Mouse (Mus musculus) cerebellum, adult 2 months (tissue): ENCODE measurements around the gene Cyp2d22. TPM values are rescaled to one million over a fixed set of nuclear protein-coding genes. Genes with fewer than 3 reads are reported as not detected.

ENCODE experiments used
- DNase-seq, 2 experiments: peaks; one replicate each; pipeline ENCODE4 v3.0.0; 2021
- H3K27ac ChIP-seq: fragments of 200-500 bp; 2 replicates; pipeline ENCODE4 v1.5.1; 2012; ENCODE audit warnings: low read length, control low read depth, inconsistent platforms; ENCODE audit not compliant: insufficient read depth
- H3K27me3 ChIP-seq: fragments of 200-500 bp; 2 replicates; pipeline ENCODE4 v1.6.1; 2012; ENCODE audit warnings: inconsistent platforms, mild to moderate bottlenecking, low read length, moderate library complexity; ENCODE audit not compliant: control insufficient read depth, insufficient read depth
- H3K4me1 ChIP-seq: fragments of 200-500 bp; 2 replicates; pipeline ENCODE4 v1.6.1; 2011; ENCODE audit warnings: low read length; ENCODE audit not compliant: control insufficient read depth, insufficient read depth
- H3K4me3 ChIP-seq: fragments of 200-500 bp; replicated peaks from 2 replicates; pipeline ENCODE3; 2011; ENCODE audit warnings: mild to moderate bottlenecking, low read depth, low read length, control low read depth; ENCODE audit not compliant: insufficient read depth
- CTCF ChIP-seq: fragments of 200-500 bp; IDR thresholded peaks from 2 replicates; pipeline ENCODE4 v1.5.1; 2011; ENCODE audit warnings: low read depth, mild to moderate bottlenecking, control low read depth, low read length, moderate library complexity, borderline replicate concordance; ENCODE audit not compliant: insufficient read depth
- POLR2A ChIP-seq: fragments of 200-500 bp; IDR thresholded peaks from 2 replicates; pipeline ENCODE4 v1.6.1; 2011; ENCODE audit warnings: low read length, control low read depth, borderline replicate concordance; ENCODE audit not compliant: insufficient read depth
- WGBS: fragments of 180-500 bp; shearing (Covaris S2); methylation state at CpG from one replicate; pipeline ENCODE4 v1.1.7; 2018; 5-methylcytosine and 5-hydroxymethylcytosine counted together
- polyA plus RNA-seq: library from polyadenylated mRNA; depleted of rRNA; stranded (reverse); fragments of >200 nt; gene quantifications from 2 replicates; pipeline ENCODE4 v1.2.3, GENCODE M21; 2012; rRNA removed

Cyp2d22 gene
- polyA plus RNA-seq: 64.2 and 65.4 TPM in 2 replicates

- peak within 1 kb of the TSS; percentile 71; the same call in 1 of the 2 replicates for H3K27ac ChIP-seq
- WGBS: 4% methylated on average over 21 of the region's 24 CpGs
- H3K4me3 ChIP-seq: peak within 1 kb of the TSS; percentile 77
Measured at GRCm38 (mm10) chr15:82379871-82380713, at the start of gene Cyp2d22. Gene Cyp2d22, minus strand, starts transcription at chr15:82380260.

GRCm38 (mm10) chr15:82423471-82423870 lies 43.4 kb upstream of the Cyp2d22 start:
- TF ChIP-seq CTCF (no peak), POLR2A (no peak)
- Histone ChIP-seq H3K4me1 (no peaks in the 10 kb centered on the region), H3K27me3 (no peaks in the 10 kb centered on the region), H3K4me3 (no peak overlapping the region), H3K27ac (no peak overlapping the region)
- DNase-seq: no peak
- 82% methylated on average over 3 of the region's 3 CpGs for WGBS

More at GRCm38 (mm10) chr15:82379871-82380713, at the start of gene Cyp2d22:
- TF ChIP-seq POLR2A: no peak
- no peak for TF ChIP-seq CTCF
- DNase-seq: peak; percentile 70 to 71
- H3K27me3 ChIP-seq: no peaks in the 10 kb centered on the region
- H3K4me1 ChIP-seq: no peaks in the 10 kb centered on the region

- TF ChIP-seq CTCF: no peak
- TF ChIP-seq POLR2A: no peak
- no peaks in the 10 kb centered on the region for H3K27me3 ChIP-seq
- no peak overlapping the region for H3K27ac ChIP-seq
- 73% methylated on average over 4 of the region's 4 CpGs for WGBS
- no peak for DNase-seq
- H3K4me1 ChIP-seq: no peaks in the 10 kb centered on the region
- H3K4me3 ChIP-seq: no peak overlapping the region
Measured at GRCm38 (mm10) chr15:82422935-82423334, 42.9 kb upstream of the Cyp2d22 start.

- TF ChIP-seq POLR2A: no peak
- no peak for TF ChIP-seq CTCF
- Histone ChIP-seq H3K4me3 (no peak overlapping the region), H3K27ac (no peak overlapping the region), H3K4me1 (no peaks in the 10 kb centered on the region), H3K27me3 (no peaks in the 10 kb centered on the region)
- DNase-seq: no peak
- 79% methylated on average over 1 of the region's 1 CpGs for WGBS
Measured at GRCm38 (mm10) chr15:82418616-82419015, 38.6 kb upstream of the Cyp2d22 start.

- Histone ChIP-seq H3K27me3 (no peaks in the 10 kb centered on the region), H3K4me3 (peak overlapping the region; percentile 9), H3K27ac (no peak overlapping the region), H3K4me1 (no peaks in the 10 kb centered on the region)
- WGBS: 13% methylated on average over 16 of the region's 16 CpGs
- DNase-seq: peak; percentile 89
- TF ChIP-seq POLR2A (no peak), CTCF (peak; percentile 93)
Measured at GRCm38 (mm10) chr15:82416797-82417789, 37.0 kb upstream of the Cyp2d22 start.

- Histone ChIP-seq H3K27me3 (no peaks in the 10 kb centered on the region), H3K27ac (no peak overlapping the region), H3K4me3 (no peak overlapping the region), H3K4me1 (no peaks in the 10 kb centered on the region)
- DNase-seq: no peak
- TF ChIP-seq POLR2A: no peak
- no peak for TF ChIP-seq CTCF
- 66% methylated on average over 4 of the region's 4 CpGs for WGBS
Measured at GRCm38 (mm10) chr15:82407536-82407935, 27.5 kb upstream of the Cyp2d22 start.

- Histone ChIP-seq H3K27me3 (no peaks in the 10 kb centered on the region), H3K4me1 (no peaks in the 10 kb centered on the region), H3K4me3 (no peak within 1 kb of the TSS), H3K27ac (no peak within 1 kb of the TSS)
- 95% methylated on average over 6 of the region's 6 CpGs for whole genome bisulfite sequencing
- TF ChIP-seq POLR2A (no peak), CTCF (no peak)
- DNase-seq: no peak
Measured at GRCm38 (mm10) chr15:82406981-82407380, 26.9 kb upstream of the Cyp2d22 start, which contains the start of gene Cyp2d10. Gene Cyp2d10, minus strand, starts transcription at chr15:82407195.

- no peak for DNase-seq
- Histone ChIP-seq H3K4me1 (no peaks in the 10 kb centered on the region), H3K27me3 (no peaks in the 10 kb centered on the region), H3K4me3 (no peak overlapping the region), H3K27ac (no peak overlapping the region)
- TF ChIP-seq CTCF (no peak), POLR2A (no peak)
- 82% methylated on average over 3 of the region's 3 CpGs for WGBS
Measured at GRCm38 (mm10) chr15:82404163-82404562, 24.1 kb upstream of the Cyp2d22 start.
